Mouse (Mus musculus): ENCODE results near the gene Plac8.

DNA sequence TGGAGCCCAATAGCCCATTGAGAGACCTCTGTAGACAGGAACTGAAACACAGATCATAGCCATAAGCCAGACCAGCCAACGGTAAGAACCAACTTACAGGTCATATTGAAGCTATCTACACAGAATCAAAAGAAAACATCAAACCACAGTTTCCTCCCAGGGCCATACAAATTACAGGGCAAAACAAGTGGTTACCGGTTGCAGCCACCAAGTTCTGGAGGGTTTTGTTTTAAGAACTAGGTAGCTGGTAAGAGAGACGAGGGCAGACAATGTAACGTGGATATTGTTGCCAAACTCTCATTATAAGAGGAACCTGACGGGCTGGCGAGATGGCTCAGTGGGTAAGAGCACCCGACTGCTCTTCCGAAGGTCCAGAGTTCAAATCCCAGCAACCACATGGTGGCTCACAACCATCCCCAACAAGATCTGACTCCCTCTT is 13.2 kb upstream of the Plac8 start:
- TF ChIP-seq POLR2A (IDR thresholded peaks at IDR 0.05; ENCODE audit: extremely low read depth, insufficient read depth, low read length) = no peak
- TF ChIP-seq CTCF (IDR thresholded peaks at IDR 0.05; ENCODE audit: low read depth, low read length) = no peak
